Mouse (Mus musculus) right cerebral cortex, postnatal 25 days (tissue): ENCODE results near the gene 2410002F23Rik.
"Not testable (repeated sequence)": the region's sequence is repeated elsewhere in the genome, so short reads cannot be mapped to it uniquely, and the experiment has no call there.

Source experiments
- DNase-seq: peaks from one replicate; pipeline ENCODE4 v3.0.0; 2022

2410002F23Rik gene

GRCm38 (mm10) chr7:44262791-44263643 lies 16.5 kb downstream of the 2410002F23Rik start:
- peak; percentile 91 for DNase-seq

- no peak for DNase-seq
Observed at GRCm38 (mm10) chr7:44268117-44268516, 21.6 kb downstream of the 2410002F23Rik start.

GRCm38 (mm10) chr7:44269397-44269796 lies 22.9 kb downstream of the 2410002F23Rik start:
- DNase-seq, result no peak

- DNase-seq, result no peak
Observed at GRCm38 (mm10) chr7:44271309-44271708, 24.8 kb downstream of the 2410002F23Rik start.

- DNase-seq, result no peak
Observed at GRCm38 (mm10) chr7:44272546-44272945, 26.0 kb downstream of the 2410002F23Rik start.

GRCm38 (mm10) chr7:44273446-44273845 lies 26.9 kb downstream of the 2410002F23Rik start:
- DNase-seq, result no peak

- no peak for DNase-seq
Observed at GRCm38 (mm10) chr7:44274096-44274495, 27.6 kb downstream of the 2410002F23Rik start.

GRCm38 (mm10) chr7:44275546-44275945 lies 29.0 kb downstream of the 2410002F23Rik start:
- DNase-seq, result no peak

GRCm38 (mm10) chr7:44276461-44277249 lies 30.1 kb downstream of the 2410002F23Rik start:
- DNase-seq, result no peak

- no peak for DNase-seq
Observed at GRCm38 (mm10) chr7:44277250-44277622, 30.7 kb downstream of the 2410002F23Rik start.

GRCm38 (mm10) chr7:44280959-44281358 lies 34.4 kb downstream of the 2410002F23Rik start:
- no peak for DNase-seq

GRCm38 (mm10) chr7:44281586-44281985 lies 35.1 kb downstream of the 2410002F23Rik start:
- no peak for DNase-seq

- DNase-seq, result no peak
Observed at GRCm38 (mm10) chr7:44287760-44288159, 41.2 kb downstream of the 2410002F23Rik start.

GRCm38 (mm10) chr7:44290986-44291385 lies 44.5 kb downstream of the 2410002F23Rik start:
- DNase-seq, result no peak

GRCm38 (mm10) chr7:44291418-44291817 lies 44.9 kb downstream of the 2410002F23Rik start:
- no peak for DNase-seq

GRCm38 (mm10) chr7:44297501-44297900 lies 51.0 kb downstream of the 2410002F23Rik start:
- DNase-seq, result not testable (repeated sequence)
